Mouse (Mus musculus) CD4-positive, CD25-positive, alpha-beta regulatory T cell, adult 4 months (primary cell): Measurements from ENCODE around the gene Lta. TPM values are rescaled to one million over a fixed set of nuclear protein-coding genes. Genes with fewer than 3 reads are reported as not detected.
"Not testable (repeated sequence)": the region's sequence is repeated elsewhere in the genome, so short reads cannot be mapped to it uniquely, and the experiment has no call there.

Experiments used
- ATAC-seq: one replicate; pipeline ENCODE4 v1.8.0; 2017
- polyA plus RNA-seq, 2 experiments: library from polyadenylated mRNA; unstranded; fragments of 100-300 nt; shearing (Covaris generic); gene quantifications; one replicate each; pipeline ENCODE4 v1.2.1; 2017

The Lta gene
- polyA plus RNA-seq, 2 experiments from 2014 or later = 82.7 to 99.0 TPM

GRCm38 (mm10) chr17:35239700-35240099, 34.5 kb upstream of the Lta start:
- no peak for ATAC-seq

GRCm38 (mm10) chr17:35237504-35237903, 32.4 kb upstream of the Lta start:
- no peak for ATAC-seq

- no peak for ATAC-seq
These were observed 31.8 kb upstream of the Lta start for GRCm38 (mm10) chr17:35236996-35237395.

- peak; percentile 64 for ATAC-seq
These were observed 31.2 kb upstream of the Lta start for GRCm38 (mm10) chr17:35236390-35236746.

- peak; percentile 60 for ATAC-seq
These were observed 30.7 kb upstream of the Lta start, which contains the start of gene Nfkbil1 for GRCm38 (mm10) chr17:35235614-35236389. Nfkbil1 (minus strand) TSS chr17:35235792.

- no peak for ATAC-seq
These were observed 29.8 kb upstream of the Lta start for GRCm38 (mm10) chr17:35234903-35235302.

- ATAC-seq = not testable (repeated sequence)
These were observed 28.9 kb upstream of the Lta start for GRCm38 (mm10) chr17:35234090-35234489.

GRCm38 (mm10) chr17:35233114-35233980, 28.2 kb upstream of the Lta start, which contains the start of gene Atp6v1g2:
Atp6v1g2 (plus strand) TSS chr17:35233660.
- no peak for ATAC-seq

GRCm38 (mm10) chr17:35232659-35233058, 27.5 kb upstream of the Lta start:
- peak; percentile 16 for ATAC-seq

- ATAC-seq = no peak
These were observed 26.9 kb upstream of the Lta start for GRCm38 (mm10) chr17:35232043-35232442.

- ATAC-seq = peak; percentile 50
These were observed 25.9 kb upstream of the Lta start for GRCm38 (mm10) chr17:35231022-35231421.

- peak; percentile 49 for ATAC-seq
These were observed 21.5 kb upstream of the Lta start for GRCm38 (mm10) chr17:35226561-35227046.

- no peak for ATAC-seq
These were observed 20.3 kb upstream of the Lta start for GRCm38 (mm10) chr17:35225456-35225855.

GRCm38 (mm10) chr17:35224641-35225040, 19.5 kb upstream of the Lta start:
- no peak for ATAC-seq

- ATAC-seq = peak; percentile 9
These were observed 17.1 kb upstream of the Lta start for GRCm38 (mm10) chr17:35222299-35222698.

GRCm38 (mm10) chr17:35220156-35220952, 15.2 kb upstream of the Lta start, which contains the start of gene Gm16181:
Gm16181 (plus strand) TSS chr17:35220834.
- no peak for ATAC-seq

- ATAC-seq = peak; percentile 80
These were observed 14.5 kb upstream of the Lta start for GRCm38 (mm10) chr17:35219601-35220041.

GRCm38 (mm10) chr17:35218516-35219193, 13.5 kb upstream of the Lta start:
- ATAC-seq = peak; percentile 64

GRCm38 (mm10) chr17:35213071-35213470, 7.9 kb upstream of the Lta start:
- ATAC-seq = no peak

- ATAC-seq = peak; percentile 8
These were observed 5.4 kb upstream of the Lta start for GRCm38 (mm10) chr17:35210593-35210992.

GRCm38 (mm10) chr17:35209785-35210535, 4.8 kb upstream of the Lta start:
- ATAC-seq = peak; percentile 92
